Mouse (Mus musculus) cerebellum, postnatal 25 days (tissue): ENCODE data around the gene Siglec1.
"Not testable (repeated sequence)": the region's sequence is repeated elsewhere in the genome, so short reads cannot be mapped to it uniquely, and the experiment has no call there.

Experiments used
- DNase-seq, 2 experiments: peaks; one replicate each; pipeline ENCODE4 v3.0.0; 2021; ENCODE audit warnings: mixed read lengths in 2 of 2

The Siglec1 gene

DNA sequence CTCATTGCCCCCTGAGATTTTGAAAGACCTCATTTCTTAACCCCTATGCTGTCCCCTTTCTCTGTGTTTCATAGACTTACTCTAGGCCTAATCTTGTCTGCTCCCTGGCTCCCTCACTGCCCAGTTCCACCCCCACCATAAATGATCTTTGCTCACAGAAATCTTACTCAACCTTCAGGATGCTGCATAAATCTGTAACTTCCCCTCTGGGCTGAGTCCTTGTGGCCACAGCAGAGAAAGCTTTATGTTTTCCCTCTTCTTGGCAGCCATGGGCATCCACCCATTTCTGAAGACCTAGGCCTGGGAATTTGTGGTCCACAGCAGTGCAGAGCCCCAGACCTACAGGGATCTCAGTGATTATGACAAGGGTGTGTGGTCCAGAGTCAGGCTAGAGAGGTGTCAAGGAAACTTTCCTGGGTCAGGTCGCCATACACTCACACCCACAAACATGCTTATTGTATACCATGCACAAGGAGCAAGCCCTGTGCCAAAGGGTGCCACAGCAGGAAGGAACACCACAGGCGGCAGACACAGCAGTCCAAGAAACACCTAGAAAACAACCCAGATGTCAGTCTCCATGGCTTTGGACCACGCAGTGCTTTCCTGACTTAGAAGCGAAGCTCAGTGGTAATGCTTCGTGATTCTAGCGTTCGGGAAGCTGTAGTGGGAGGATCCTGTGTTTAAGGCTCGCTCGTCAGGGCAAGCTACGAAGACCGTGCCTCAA is at the start of gene Siglec1:
Gene Siglec1 (minus strand): TSS at position 99 of the 724 bp plus-strand sequence.
- no peak for DNase-seq

DNA sequence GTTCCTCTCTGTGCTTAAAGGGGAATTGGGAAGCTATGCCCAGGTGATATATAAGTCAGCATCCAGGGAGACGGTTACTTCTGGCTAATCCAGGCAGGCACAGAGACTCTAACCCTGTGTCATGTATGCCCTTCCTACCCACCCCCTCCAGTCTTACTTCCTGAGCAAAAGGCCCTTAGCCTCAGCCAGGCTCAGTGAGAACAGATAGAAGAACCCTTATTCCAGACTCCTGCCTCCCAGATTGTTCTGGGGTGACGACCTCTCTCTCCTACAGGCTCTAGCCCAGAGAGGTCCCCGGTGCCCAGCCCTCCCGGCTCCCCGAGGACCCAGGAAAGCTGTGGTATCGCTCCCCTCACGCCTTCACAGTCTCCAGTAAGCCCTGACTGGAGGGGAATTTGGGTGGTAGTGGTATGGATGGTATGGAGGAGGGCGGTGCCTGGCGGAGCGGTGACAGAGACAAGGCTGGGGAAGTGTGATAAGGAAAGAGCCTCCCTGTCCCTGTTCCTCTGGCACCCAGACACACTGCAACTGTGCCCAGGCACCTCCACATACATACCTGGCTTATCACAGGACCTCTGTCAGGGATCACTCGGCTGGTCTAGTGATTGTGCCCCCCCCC is 49.1 kb upstream of the Siglec1 start:
- no peak for DNase-seq

DNA sequence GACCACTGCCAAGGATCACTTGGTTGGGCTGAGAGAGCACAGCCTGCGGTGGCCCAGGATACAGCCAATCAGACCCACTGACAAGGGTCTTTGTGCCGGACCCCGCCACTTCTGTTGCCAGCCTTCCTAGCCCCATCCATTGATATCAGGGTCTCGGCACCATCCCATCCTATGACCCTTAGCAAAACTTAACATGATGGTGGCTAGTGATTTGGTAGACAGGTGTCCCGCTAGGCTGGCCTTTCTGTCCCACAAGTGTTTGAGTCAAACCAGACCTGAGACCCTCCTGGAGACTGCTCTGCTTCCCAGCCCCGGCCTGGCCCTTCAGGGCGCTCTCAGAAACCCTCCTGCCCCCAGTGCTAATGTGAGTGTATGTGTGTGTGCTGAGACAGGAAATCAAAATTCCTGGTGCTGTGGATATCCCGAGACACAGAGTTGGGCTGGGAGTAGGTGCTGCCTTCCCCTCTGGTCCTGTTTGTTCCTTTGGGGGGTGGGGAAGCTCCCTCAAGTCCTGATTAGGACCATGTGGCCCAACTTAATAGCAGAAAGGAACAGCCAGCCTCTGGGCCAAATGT is 48.3 kb upstream of the Siglec1 start:
- no peak for DNase-seq

DNA sequence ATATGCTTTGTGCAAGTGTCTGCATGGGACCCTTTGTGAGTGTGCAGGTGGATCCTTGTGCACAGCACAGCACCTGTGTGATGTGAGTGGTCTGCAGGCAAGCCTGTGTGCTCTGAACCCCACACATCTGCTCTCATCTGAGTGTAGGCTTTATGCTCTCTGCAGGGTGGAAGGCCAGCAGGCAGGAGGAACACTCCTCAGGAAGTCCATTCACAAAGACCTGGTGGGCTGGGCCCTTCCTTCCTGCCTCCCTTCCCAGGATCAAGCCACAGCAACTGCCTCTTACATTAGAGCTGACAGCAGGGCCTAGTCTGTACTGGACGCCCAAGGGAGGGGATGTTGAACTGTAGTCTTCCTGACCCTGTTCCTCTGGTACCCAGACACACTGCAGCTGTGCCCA is 47.8 kb upstream of the Siglec1 start:
- DNase-seq, result no peak

DNA sequence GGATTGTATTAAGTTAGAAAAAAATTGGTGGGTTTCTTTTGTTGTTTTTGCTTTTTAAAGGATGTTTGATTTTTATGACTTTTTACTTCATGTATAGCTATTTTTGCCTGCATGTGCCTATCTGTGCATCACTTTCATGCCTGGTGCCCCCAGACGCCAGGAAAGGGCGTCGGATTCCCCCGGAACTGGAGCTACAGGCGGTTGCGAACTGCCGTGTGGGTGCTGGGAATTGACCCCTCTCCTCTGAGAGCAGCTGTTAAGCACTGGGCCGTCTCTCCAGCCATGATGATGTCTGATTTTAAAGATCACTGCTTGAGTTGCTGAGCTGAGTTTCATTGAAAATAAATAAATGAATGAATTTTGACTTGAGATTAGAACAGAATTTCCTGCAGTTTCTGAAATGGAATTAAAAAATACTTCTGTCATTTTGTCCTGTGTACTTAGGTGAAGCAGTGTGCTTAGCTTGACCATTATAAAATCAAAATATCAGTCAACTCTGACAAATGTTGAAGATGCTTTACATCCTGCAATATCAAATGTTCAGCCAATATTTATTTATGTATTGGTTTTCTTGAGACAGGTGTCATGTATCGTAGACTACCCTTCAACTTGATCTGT is 46.5 kb upstream of the Siglec1 start, which contains the start of gene Gm11037:
Gene Gm11037 (plus strand): TSS at position 568 of the 618 bp plus-strand sequence.
- no peak for DNase-seq

DNA sequence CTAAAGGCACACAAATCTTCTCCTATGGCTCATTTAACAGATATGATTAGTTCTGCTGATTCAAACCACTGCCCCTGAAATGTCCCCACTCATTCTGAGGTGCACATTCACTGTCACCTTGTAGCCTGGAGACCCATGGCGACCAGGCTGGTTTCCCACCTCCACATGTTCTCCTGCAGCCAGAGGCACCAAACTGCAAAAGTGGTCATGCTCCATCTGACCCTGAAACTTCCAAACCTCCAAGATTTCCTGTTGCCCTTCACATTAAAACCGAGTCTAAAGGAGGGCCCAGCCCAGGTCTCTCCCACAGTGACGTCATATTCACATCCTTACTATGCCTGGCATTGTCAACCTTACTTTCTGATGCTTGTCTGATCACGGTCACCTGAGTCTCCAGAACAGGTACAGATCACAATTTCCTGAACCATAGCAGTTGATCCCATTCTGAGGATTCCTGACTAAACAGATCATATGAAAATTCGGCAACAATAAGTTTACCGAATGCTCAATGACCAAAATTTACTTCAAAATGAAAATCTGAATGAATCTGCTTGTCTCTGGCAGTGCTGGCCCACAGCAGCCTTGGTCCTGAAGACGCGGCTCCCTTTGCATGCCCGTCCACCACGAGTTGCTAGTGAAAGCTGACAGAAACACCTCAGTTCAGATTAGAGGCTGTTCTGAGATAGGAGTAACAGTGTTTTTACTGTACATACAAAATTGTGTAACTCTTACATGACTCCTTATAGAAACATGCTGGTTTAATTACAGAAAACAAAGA is 45.7 kb upstream of the Siglec1 start:
- no peak for DNase-seq

DNA sequence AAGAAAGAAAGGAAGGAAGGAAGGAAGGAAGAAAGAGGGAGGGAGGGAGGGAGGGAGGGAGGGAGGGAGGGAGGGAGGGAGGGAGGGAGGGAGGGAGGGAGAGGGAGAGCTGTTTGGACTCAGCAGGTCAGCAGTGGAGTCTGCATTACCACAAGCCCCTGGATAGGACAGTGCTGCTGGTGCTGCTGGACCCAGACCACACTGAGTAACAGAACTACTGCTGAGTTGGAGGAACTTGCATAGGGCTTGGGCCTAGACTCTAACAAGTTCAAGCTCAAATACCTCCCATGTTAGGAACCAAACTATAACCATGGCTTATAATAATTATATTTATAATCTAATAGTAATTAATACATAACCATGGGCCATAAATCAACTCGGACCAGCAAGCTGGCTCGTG is 44.3 kb upstream of the Siglec1 start:
- DNase-seq, result no peak

DNA sequence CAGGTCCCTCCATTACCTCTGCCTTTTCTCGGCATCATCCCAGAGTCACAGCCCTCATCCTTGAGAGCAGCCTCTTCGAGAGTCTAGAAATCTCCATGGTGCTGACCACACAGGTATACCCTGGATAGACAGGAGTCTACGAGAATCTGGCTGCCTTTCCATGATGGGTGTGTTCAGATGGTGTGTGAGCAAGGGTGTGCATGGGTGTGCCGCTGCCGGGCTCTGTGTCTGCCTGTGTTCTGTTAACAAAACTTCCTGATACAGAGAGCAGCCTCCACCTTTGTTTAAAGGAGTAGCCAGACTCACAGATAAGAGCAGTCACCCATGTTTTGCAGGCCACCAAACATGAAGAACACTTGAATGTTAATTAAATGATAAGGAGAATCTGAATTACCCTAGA is 43.3 kb upstream of the Siglec1 start:
- DNase-seq, result no peak

DNA sequence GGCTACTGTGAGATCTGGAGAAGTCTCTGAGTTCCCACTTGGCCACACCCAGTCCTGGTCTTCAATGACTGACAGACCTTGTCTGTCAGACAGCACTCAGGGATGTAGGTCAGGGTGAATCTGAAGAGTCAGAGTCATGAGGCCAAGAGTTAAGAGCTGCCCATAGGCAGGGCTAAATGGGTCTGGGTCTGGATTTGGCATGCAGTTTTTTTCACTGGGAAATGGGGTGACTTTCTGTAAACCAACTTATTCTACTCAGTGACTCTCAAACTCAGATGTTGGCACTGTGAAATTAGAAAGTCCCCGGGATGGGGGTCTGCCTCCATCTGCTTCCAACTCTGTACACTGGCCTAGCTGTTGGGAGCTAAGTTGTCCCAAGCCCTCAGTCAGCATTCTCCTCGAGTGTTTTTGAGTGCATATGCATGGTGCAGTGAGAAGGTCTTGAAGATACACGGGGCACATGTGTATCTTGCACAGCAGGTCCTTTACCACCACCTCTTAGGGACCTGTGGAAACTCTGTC is 42.1 kb upstream of the Siglec1 start:
- DNase-seq, result no peak

DNA sequence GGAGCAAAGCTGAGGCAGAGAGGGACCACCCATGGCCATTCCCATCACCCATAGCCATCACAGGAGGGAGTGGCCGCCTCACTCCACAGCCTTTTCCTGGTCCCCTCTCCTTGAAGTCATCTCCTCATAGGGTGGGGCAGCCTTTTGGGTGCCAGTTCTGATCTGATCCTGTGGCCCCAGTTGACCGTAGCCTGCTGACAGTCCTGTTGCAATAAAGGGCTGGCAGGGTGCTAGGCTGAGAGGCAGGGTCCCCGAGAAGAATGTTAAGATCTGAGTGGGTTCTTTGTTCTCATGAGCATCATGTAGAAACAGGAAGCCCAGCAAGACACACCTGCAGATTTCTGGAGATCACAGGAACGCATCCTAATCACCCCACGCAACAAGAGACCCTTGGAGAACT is 41.6 kb upstream of the Siglec1 start:
- DNase-seq, result no peak

DNA sequence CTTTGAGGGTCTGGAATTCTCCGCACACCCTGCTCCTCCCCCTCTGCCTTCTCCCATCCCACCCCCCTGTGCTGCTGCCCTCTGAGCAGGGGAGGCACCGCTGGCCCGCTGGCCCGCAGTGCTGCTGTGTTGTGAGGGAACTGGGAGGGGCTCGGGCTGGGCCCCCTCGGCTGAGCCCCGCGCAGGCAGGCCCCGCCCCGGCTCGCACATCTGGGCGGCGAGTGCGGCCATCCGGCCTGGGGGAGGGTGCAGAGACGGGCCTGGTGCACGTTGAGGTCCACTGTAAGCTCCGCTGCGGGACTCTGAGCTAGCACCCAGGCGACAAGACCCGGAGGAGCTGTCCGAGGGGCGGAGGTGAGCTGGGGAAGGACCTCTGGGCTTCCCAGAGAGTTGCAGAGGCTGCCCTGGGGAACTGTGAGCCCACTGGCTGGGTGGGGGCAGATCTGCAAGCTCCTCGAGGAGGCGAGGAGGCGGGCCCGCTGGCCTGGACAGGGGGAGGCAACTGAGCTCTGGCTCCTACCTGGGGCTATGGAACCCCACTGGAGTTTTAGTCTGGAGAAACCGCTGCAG is 40.7 kb upstream of the Siglec1 start, which contains the start of gene Hspa12b:
Gene Hspa12b (plus strand): TSS at position 120 of the 570 bp plus-strand sequence.
- DNase-seq, result no peak

DNA sequence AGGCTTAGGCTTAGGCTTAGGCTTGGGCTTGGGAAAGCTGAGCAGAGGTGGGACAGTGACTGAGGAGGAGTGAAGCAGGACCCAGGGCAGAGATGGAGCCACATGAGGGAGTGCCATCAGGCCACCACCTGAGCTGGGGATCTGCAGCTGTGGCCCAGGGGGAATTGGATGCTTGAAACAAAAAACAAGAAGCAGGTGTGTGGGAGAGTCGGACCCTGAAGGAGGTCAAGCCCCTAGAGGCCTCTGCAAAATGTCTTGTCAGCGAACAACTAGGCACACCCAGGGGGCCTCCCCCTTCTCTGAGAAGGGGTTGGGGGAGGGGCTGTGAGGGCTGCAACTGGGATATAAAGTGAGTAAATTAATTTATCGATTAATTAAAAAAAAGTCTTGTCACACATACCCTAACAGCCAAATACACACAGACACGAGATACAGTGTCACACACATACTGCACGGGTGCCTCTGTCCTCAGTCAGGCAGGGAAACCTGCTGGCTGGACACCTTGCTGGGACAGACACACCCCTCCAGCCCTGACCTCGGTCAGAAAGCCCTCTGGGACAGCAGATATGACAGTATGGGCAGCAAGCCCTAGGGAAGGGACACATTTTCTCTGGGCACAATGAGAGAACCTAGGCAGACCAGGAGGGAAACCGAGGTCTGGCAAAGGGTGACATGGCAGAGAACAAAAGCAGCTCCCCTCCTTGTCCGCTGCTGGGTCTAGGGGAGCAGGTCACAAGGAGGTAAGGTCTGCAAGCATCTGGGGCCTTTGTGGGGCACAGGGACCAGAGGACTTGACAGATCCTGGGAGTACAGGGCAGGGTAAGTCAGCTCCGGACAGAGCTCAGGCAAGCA is 39.6 kb upstream of the Siglec1 start:
- no peak for DNase-seq

DNA sequence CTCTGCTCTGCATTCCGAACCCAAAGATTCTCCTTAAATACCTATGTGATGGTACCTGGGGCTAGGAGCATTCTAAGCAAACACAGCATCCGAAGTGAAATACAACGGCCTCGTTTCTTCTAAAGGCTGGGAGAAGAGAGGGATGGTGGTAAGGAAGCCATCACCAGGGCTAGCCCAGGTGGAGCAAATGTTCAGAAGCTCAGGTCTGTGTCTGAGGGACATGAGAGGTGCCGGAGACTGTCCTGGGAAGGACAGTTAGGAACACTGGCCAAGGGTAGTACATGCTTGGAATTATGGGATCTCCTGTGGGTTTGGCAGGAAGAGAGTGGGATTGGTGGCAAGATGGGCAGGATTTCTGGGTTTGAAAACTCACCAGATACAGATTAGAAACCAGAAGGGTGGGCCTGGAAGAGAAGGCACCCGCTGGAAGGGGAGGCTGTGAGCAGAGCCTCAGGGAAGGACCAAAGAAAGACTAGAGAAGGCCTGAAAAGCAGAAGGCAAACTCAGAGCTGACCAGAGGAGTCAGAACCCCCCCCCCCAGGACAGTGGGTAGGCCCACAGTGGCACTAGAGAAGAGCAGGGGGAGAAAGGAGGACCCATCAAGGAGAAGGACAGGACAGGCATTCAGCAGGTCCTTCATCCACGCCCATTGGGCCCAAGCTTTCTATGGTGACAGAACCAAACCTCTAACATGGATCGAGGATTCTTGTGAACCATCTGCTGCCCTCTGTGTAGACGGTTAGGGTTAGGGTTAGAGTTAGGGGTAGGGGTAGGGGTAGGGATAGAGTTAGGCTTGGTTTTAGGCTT is 38.8 kb upstream of the Siglec1 start:
- no peak for DNase-seq

DNA sequence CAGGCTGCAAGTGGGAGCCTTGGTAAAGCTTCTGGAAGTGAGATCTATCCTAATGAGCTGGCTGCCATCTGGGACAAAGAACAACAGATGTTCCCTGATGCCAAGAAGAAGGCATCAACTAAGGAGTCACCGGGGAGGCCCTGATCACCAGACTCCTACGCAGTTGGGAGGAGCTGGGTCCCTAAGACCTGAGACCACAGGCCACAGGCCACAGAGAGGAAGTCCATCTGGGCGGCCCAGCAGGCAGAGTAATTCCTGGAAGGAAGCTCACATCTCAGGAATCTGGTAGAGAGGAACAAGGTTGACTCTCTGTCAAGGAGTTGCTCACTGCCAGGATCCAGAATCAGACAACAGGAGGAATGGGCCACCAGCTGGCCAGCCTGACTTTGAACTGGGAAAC is 37.6 kb upstream of the Siglec1 start:
- DNase-seq, result no peak

DNA sequence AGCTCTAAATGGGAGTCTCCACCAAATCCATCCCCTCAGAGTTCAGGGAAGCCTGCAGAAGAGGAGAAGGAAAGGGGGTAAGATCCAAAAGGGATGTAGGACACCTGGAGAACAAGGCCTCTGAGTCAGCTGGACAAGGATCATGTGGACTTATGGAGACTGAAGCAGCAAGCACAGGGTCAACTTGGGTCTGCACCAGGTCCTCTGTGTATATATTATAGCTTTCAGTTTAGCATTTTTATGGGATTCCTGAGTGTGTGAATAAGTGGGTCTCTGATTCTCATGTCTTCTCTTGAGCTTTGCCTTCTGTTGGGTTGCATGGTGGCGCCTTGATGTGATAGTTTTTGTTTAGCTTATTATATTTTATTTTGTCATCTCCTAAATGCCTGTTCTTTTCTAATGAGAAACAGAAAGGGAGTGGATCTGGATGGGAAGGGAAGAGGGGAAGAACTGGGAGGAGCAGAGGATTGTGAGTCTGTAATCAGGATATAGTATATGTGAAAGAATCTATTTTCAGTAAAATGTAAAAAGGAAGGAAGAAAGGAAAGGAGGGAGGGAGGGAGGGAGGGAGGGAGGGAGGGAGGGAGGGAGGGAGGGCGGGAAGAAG is 32.5 kb upstream of the Siglec1 start:
- DNase-seq, result no peak

DNA sequence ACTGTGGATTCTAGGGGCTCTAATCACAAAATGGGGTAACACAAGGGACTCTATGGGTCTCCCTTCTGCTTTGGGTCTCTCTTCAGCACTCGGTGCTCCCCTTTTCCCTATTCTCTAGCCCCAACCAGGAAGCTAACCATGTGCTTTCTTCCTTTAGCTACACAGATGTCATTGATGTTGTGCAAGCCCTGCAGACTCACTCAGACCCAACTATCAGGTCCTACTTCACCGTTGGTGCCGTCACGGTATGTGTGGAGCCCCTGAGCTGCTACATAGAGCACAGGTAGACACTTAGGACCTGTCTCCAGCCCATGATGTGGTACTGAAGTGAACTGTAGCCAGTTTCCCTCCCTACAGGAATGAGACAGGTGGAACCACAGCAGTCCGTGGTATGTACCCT is 19.4 kb upstream of the Siglec1 start:
- no peak for DNase-seq

DNA sequence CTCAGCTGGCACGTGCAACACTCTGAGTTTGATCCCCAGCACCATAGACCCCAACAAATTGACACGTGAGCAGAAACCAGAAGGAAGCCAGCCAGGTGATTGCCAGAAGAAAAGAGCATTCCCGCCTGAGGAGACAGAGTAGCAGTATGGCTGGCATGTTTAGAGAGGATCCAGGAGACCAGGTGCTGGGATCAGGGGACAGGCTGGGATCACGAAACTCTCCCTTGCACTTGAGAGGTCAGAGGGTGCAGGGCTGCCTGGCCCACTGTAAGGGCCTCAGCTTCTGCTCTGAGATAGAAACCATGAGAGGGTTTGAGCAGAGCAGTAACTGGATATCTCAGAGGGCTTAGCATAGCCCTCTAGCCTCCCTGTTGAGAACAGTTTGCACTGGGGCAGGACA is 18.5 kb upstream of the Siglec1 start:
- not testable (repeated sequence) for DNase-seq

DNA sequence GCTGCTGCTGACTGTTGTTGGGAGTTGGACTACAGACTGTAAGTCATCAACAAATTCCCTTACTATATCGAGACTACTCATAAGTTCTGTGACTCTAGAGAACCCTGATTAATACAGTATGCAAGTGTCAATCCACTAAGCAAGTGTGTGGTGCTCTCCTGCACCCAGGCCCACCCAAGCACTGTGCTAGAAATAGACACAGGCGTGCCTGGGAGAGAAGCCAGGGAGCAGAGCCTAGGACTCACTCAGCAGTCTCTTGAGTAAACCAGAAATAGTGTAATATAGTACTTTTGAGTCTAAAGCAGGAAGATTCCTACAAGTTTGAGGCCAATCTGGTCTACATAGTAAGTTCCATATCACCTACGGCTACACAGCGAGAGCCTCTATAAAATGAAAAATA is 17.5 kb upstream of the Siglec1 start:
- DNase-seq, result no peak

DNA sequence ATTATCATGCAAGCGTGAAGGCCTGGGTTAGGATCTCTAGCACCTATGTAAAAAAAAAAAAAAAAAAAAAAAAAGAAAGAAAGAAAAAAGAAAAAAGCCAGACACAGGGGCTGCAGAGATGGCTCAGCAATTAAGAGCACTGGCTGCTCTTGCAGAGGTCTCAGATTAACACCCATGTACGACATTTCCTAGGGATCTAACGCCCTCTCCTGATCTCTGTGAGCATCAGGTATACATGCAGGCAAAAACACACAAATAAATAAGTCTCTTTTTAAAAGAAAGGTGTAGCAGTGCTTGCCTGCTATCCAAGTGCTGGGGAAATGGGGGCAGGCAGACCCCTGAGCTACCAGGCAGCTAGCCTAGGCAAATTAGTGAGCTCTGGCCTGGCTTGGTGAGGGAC is 15.0 kb upstream of the Siglec1 start:
- no peak for DNase-seq

DNA sequence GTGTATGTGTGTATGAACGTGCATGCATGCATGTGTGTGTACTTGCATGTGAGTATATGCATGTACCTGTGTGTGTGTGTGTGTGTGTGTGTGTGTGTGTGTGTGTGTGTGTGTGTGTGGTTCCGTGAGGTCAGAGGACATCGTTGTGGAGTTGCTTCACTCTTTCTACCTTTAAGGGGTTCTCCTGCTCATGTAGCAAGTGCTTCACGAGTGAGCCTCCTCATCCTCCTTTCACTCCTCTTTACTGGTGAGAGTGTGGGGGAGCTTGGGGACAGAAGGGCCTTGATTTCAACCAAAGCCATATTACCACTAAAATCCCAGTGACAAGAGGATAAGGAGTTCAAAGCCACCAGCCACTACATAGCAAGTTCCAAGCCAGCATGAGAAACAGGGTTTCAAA is 10.5 kb upstream of the Siglec1 start:
- DNase-seq, result no peak
